Mouse (Mus musculus) olfactory bulb, adult 2 months (tissue): ENCODE measurements around the gene Tmem202.

ENCODE experiments used
- CTCF ChIP-seq: fragments of 200-500 bp; IDR thresholded peaks from 2 replicates; pipeline ENCODE4 v1.5.1; 2012; ENCODE audit warnings: low read depth, mild to moderate bottlenecking, low read length, moderate library complexity; ENCODE audit not compliant: insufficient read depth
- POLR2A ChIP-seq: fragments of 200-500 bp; IDR thresholded peaks from 2 replicates; pipeline ENCODE4 v1.6.1; 2012; ENCODE audit warnings: mild to moderate bottlenecking, low read depth, low read length, moderate library complexity; ENCODE audit not compliant: insufficient read depth

- TF ChIP-seq POLR2A (no peak), CTCF (no peak)
Measured at GRCm38 (mm10) chr9:59551017-59551416, 11.4 kb upstream of the Tmem202 start.
